Mouse (Mus musculus) thymus, adult 2 months (tissue): ENCODE measurements around the gene Tk1. TPM values are rescaled to one million over a fixed set of nuclear protein-coding genes. Genes with fewer than 3 reads are reported as not detected.
A peak's percentile ranks its signal among the peaks of the same experiment; 100 is the strongest.

Source experiments
- DNase-seq: peaks from one replicate; pipeline ENCODE4 v3.0.0; 2021
- H3K27ac ChIP-seq: fragments of 200-500 bp; 2 replicates; pipeline ENCODE4 v1.5.1; 2012; ENCODE audit warnings: low read length, control low read depth; ENCODE audit not compliant: control insufficient read depth, insufficient read depth
- H3K27me3 ChIP-seq: fragments of 200-500 bp; 2 replicates; pipeline ENCODE4 v1.6.1; 2012; ENCODE audit warnings: mild to moderate bottlenecking, low read length, moderate library complexity, mixed read lengths; ENCODE audit not compliant: control insufficient read depth, insufficient read depth
- H3K36me3 ChIP-seq: fragments of 200-500 bp; 2 replicates; pipeline ENCODE4 v1.6.1; 2012; ENCODE audit warnings: mild to moderate bottlenecking, low read length, moderate library complexity; ENCODE audit not compliant: control insufficient read depth, insufficient read depth
- H3K4me1 ChIP-seq: fragments of 200-500 bp; replicated peaks from 2 replicates; pipeline ENCODE4 v1.6.1; 2012; ENCODE audit warnings: low read length; ENCODE audit not compliant: control insufficient read depth, insufficient read depth
- H3K4me3 ChIP-seq: fragments of 200-500 bp; 2 replicates; pipeline ENCODE4 v1.5.1; 2012; ENCODE audit warnings: mild to moderate bottlenecking, low read length, control low read depth, moderate library complexity; ENCODE audit not compliant: control insufficient read depth, insufficient read depth
- CTCF ChIP-seq: fragments of 200-500 bp; IDR thresholded peaks from 2 replicates; pipeline ENCODE4 v1.5.1; 2012; ENCODE audit warnings: mild to moderate bottlenecking, control low read depth, low read length, moderate library complexity, borderline replicate concordance; ENCODE audit not compliant: control insufficient read depth, poor library complexity, insufficient read depth; ENCODE audit errors: extremely low read depth
- POLR2A ChIP-seq: fragments of 200-500 bp; IDR thresholded peaks from 2 replicates; pipeline ENCODE4 v1.6.1; 2012; ENCODE audit warnings: mild to moderate bottlenecking, low read length, control low read depth, moderate library complexity; ENCODE audit not compliant: control insufficient read depth, poor library complexity, insufficient read depth; ENCODE audit errors: extremely low read depth
- WGBS: fragments of 180-500 bp; shearing (Covaris S2); methylation state at CpG from one replicate; pipeline ENCODE4 v1.1.7; 2018; 5-methylcytosine and 5-hydroxymethylcytosine counted together
- polyA plus RNA-seq: library from polyadenylated mRNA; depleted of rRNA; stranded (reverse); fragments of >200 nt; gene quantifications from 2 replicates; pipeline ENCODE4 v1.2.3, GENCODE M21; 2012

Gene Tk1
- polyA plus RNA-seq, 1 experiment, result 130 TPM

DNA sequence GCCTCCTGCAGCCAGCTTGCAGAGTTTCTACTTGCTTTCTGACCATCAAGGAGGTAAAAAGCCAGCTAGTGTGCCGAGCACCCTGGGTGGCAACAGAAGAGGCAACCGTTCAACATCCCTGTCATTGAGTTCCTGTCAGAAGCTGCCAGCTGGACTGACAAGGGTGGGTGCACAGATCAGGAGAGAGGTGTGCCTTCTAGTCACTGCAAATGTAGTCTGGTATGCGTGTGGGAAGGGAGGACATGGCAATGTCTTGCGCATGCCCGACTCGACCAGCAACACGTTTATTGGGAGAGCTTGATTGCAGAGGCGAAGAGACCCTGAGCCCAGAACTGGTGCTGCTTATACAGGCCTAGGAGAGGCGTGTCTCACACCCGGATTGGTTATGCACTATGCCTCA lies 31.6 kb upstream of the Tk1 start:
- H3K4me3 ChIP-seq, result no peak overlapping the region
- WGBS, result 94% methylated on average over 10 of the region's 10 CpGs
- no peak for DNase-seq
- no peak overlapping the region for H3K27ac ChIP-seq
- TF ChIP-seq CTCF, result no peak
- no peak for TF ChIP-seq POLR2A
- H3K4me1 ChIP-seq, result peaks cover 4% of the 10 kb centered on the region; the same call in 1 of the 2 replicates
- no peaks in the 10 kb centered on the region; the same call in 1 of the 2 replicates for H3K27me3 ChIP-seq
- H3K36me3 ChIP-seq, result peaks cover 36% of the 10 kb centered on the region; the same call in 1 of the 2 replicates

- 89% methylated on average over 1 of the region's 1 CpGs for WGBS
- no peak overlapping the region for H3K27ac ChIP-seq
- peaks cover 36% of the 10 kb centered on the region; the same call in 1 of the 2 replicates for H3K36me3 ChIP-seq
- DNase-seq, result no peak
- H3K4me3 ChIP-seq, result no peak overlapping the region
- H3K4me1 ChIP-seq, result peaks cover 4% of the 10 kb centered on the region; the same call in 1 of the 2 replicates
- TF ChIP-seq CTCF (no peak), POLR2A (no peak)
- H3K27me3 ChIP-seq, result no peaks in the 10 kb centered on the region; the same call in 1 of the 2 replicates
Observed at GRCm38 (mm10) chr11:117855975-117856374, 30.1 kb upstream of the Tk1 start.

GRCm38 (mm10) chr11:117855360-117855759 lies 29.5 kb upstream of the Tk1 start:
- Histone ChIP-seq H3K4me1 (peaks cover 4% of the 10 kb centered on the region), H3K27me3 (no peaks in the 10 kb centered on the region; the same call in 1 of the 2 replicates), H3K27ac (no peak overlapping the region), H3K4me3 (no peak overlapping the region), H3K36me3 (peaks cover 36% of the 10 kb centered on the region; the same call in 1 of the 2 replicates)
- TF ChIP-seq CTCF (no peak), POLR2A (no peak)
- DNase-seq, result no peak
- 90% methylated on average over 5 of the region's 5 CpGs for WGBS

GRCm38 (mm10) chr11:117854241-117854640 lies 28.3 kb upstream of the Tk1 start:
- Histone ChIP-seq H3K27me3 (no peaks in the 10 kb centered on the region), H3K27ac (no peak overlapping the region), H3K4me1 (peaks cover 6% of the 10 kb centered on the region), H3K4me3 (no peak overlapping the region), H3K36me3 (peaks cover 36% of the 10 kb centered on the region; the same call in 1 of the 2 replicates)
- DNase-seq, result no peak
- WGBS, result 94% methylated on average over 9 of the region's 9 CpGs
- TF ChIP-seq CTCF, result no peak
- no peak for TF ChIP-seq POLR2A

DNA sequence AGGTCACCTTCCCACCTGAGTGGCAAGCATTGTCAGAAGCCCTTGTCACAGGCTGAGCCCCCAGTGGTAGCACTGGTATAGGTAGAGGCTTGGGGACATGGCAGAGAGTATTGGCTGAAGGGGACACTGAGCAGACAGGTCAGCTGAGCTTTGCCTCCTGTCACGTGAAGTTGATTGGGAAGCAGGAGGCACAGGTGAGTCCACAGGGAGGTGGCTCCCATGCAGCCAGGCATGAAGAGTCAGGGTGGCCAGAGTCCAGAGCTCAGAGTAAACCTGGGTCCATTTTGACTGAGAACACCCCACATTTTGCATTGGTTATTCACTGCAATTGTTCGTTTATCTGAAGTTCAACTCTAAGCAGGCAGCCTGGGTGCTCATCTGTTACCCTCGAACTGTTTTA lies 27.0 kb upstream of the Tk1 start:
- no peak for DNase-seq
- Histone ChIP-seq H3K4me3 (no peak overlapping the region), H3K36me3 (peaks cover 36% of the 10 kb centered on the region; the same call in 1 of the 2 replicates), H3K4me1 (peaks cover 12% of the 10 kb centered on the region), H3K27me3 (no peaks in the 10 kb centered on the region), H3K27ac (no peak overlapping the region)
- TF ChIP-seq CTCF, result no peak
- TF ChIP-seq POLR2A, result no peak
- 93% methylated on average over 3 of the region's 3 CpGs for WGBS

DNA sequence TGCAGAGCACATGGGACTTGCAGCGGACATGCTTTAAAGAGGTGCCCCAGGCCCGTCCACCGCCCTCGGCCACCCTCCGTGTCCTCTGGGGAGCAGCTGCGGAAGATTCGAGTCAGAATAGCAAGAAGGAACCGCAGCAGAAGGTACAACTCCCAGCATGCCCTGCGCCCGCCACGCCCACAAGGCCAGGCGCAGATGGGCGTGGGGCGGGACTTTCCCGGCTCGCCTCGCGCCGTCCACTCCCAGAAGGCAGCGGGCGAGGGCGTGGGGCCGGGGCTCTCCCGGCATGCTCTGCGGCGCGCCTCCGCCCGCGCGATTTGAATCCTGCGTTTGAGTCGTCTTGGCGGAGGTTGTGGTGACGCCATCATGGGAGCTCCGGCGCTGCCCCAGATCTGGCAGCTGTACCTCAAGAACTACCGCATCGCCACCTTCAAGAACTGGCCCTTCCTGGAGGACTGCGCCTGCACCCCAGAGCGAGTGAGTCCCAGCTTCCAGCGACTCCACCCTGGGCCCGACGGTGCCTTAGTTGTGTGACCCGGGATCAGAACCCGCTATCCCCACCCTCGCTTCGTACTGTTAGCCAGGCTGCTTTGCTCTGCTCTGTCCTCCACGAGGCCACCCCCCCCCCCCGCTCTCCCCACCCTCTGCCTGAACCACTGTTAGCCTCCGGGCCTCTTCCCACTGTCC lies 23.2 kb upstream of the Tk1 start, which contains the start of gene Birc5:
Gene Birc5, plus strand, starts transcription at position 267 of the 687 bp plus-strand sequence.
- TF ChIP-seq POLR2A (peak; percentile 94), CTCF (peak; percentile 72)
- Histone ChIP-seq H3K36me3 (peaks cover 8% of the 10 kb centered on the region; the same call in 1 of the 2 replicates), H3K4me1 (peaks cover 12% of the 10 kb centered on the region), H3K4me3 (peak within 1 kb of the TSS; percentile 64), H3K27me3 (no peaks in the 10 kb centered on the region), H3K27ac (peak within 1 kb of the TSS; percentile 78)
- WGBS, result under 1% methylated on average over 51 of the region's 51 CpGs
- DNase-seq, result peak; percentile 98
